Mouse (Mus musculus): ENCODE measurements at regions not wholly inside any gene's neighbourhood (a gene's known extent, or its start where the extent isn't known, plus 50 kb on each side); places are given as distances from the start of the nearest gene placed in this dataset.
A peak's percentile ranks its signal among the peaks of the same experiment; 100 is the strongest.

DNA sequence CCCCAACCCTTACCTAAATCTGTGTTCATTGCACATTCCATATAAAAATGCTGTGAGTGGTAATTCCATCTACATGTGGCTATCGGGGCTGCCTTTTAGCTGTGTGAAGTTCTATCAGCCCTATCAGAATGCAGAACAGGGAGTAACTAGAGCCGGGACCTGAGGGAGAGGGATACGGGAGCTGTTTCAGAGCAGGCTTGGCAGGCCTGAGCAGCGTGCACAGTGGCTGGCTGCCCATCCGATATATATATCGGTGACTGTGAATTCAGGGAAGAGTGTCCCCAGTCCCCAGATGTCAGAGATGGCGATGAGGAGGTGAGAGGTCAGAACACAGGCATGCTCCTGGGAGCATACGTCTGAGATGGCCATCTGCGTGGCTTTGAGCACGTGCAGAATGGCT is 79.0 kb downstream of the Arl4c start:
- no peak for ATAC-seq

DNA sequence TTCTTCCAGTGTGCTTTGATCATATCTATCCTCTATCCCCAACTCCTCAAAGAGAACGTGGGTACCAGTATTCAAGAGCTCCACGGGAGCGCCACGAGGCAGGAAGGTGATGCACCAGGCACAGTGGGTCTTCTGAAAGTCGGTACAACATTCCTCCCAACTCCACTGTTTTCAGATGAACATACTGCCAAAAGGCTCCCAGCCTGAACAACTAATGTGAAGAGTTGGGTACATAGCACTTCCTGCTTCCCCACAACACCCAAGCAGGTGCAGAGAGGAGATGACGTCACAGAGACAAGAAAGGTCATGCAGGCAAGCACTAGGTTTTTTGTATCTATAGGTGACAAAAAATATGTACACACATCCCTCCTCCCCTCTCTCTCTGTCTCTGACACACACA is 79.7 kb downstream of the Arl4c start:
- peak; percentile 94 for ATAC-seq

DNA sequence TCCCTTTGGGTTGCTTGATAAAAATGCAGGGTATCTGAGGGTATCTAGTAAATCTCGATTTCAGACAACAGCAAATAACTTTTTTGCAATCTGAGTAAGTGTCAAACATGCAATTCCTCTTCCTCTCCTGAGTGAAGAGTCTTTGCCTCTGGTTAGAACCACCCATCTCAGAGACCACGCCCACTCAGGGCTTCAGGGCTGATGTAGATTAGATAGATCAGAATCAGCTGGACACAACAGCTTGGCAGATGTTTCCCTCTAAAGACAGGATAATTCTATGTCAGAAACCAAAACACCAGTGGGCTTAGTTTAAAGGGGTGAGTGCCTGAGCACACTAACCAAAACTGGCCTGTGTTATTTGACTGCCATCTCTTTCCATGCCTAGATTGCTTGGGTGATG is 80.8 kb downstream of the Arl4c start:
- no peak for ATAC-seq

- no peak for ATAC-seq
Observed at GRCm38 (mm10) chr1:88613007-88613406, 89.0 kb downstream of the Arl4c start.

- ATAC-seq, result no peak
Observed at GRCm38 (mm10) chr1:88611241-88611640, 90.8 kb downstream of the Arl4c start.

DNA sequence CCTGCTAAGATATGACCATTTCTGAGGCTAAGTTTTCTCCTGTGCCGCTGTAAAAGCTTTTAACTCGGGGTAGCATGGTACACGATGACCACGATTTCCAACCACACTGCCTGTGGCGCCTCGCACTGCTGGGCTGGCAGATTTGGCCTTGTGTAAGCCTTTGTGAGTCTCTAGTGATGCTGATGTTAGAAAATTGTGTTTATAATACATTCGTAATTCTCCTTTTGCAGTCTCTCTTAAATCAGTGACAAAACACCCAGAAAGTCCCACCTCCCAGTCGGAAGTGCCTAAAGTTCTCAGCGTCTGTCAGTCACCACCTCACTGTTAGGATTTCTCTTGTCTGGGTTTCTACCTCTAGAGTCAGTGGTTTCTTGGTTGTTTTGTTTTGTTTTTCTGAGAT is 91.2 kb downstream of the Arl4c start:
- ATAC-seq, result no peak

DNA sequence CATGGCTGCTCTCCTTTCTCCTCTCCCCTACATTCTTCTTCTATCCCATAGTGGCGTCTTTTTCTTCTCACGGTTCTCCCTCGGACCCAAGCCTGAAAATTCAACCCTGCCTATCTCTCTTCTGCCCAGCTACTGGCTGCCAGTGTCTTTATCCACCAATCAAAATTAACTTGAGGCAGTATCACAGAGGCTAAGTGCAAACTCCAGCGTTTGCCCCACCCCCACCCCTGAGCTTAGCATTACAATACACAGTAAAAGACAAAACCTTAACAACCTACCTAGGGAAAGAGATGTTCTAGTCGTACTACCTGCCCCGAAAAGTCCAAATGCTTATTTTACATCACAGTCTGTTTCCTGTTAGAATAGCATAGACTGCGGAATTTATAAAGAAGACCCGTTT is 93.2 kb downstream of the Arl4c start:
- no peak for ATAC-seq

GRCm38 (mm10) chr1:88608236-88608635 is 93.8 kb downstream of the Arl4c start:
- no peak for ATAC-seq

GRCm38 (mm10) chr1:88605616-88606190 is 95.8 kb upstream of the Glrp1 start:
- no peak for ATAC-seq

GRCm38 (mm10) chr1:88602241-88602640 is 92.4 kb upstream of the Glrp1 start:
- no peak for ATAC-seq

DNA sequence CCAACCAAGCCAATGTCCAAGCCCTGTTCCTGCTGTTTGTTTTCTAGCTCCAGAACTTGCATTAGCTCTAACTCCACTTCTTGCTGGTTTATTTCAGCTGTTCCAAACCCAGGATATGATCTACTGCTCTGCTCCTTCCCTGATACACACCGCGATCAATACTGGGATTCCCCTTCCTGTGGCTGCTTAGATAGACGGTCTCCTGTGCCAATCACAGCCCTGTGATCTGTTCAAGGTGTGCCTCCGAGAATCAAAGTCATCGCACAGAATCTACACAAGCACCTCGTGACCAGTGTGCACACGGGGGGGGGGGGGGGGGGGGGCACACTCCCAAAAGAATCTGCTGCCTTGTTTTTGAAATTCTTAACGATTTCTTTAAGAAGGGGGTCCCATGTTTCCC is 91.9 kb upstream of the Glrp1 start:
- peak; percentile 58 for ATAC-seq

DNA sequence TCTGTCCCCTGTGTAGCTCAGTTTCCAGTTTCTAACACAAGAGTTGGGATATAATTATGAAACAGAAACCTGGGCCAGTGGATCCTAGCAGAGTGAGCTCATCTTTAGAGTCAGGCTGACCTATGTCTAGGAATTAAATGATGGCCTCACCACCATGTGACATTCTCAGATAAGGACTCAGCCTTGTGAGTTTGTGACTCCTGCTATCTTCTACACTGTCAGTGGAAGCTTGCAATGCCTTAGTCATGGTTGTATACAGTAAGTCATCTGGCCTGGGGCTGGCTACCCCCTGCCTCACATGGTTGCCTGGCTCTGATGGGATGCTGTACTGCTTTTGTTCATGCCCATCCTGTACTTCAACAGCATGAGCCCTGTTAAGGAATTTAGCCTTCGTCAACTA is 90.3 kb upstream of the Glrp1 start:
- no peak for ATAC-seq

DNA sequence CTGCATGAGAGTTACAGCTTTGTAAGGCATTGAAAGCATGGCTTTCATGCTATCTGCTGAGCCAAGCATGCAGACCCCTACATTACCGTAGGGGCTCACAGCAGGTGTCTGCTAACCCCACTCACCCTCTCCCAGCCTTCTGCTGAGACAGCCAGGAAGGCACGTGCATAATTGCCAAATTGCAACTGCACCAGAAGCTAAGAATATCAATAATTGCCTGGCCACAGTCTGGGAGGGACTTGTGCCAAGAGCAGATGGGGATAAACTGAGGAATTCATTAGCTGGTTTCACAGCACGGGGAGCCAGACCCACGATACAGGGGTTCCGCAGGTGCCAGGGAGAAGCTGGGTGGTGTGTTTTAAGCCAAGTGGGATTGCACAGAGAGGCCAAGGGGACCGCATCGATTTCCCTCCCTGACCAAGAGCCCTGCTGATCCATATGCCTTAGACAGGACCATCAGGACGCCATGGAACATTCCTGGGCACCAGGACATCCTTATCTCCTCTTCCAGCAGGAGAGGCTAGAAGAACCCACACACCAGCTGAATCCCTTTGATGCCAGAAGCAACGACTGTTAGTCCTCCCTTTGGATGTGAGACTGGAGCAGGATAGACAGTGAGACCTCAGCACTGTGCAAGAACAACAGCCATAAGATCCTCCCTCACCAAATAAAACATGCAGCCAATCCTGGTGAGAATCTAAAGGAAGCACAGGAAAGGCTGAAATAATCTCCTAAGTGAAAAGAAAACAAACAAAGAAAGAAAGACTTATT is 84.8 kb upstream of the Glrp1 start:
- no peak for ATAC-seq

DNA sequence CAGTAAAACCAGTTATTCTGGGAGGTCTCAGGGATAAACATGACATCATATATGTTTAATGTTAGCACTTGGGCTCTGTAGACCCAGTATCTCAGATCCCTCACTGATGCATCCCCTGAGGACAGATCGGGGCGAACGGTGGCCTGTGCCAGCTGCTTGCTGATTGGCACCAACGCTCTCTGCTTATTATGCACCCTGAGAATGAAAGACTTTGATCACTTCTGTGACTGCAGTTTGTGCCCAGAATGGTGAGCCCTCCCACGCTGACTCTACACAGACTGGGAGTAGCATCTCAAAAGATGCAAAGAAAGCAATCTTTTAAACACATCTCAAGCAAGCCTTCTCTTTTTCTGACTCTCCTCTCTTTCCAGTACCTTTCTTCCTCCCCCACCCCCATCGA is 82.2 kb upstream of the Glrp1 start:
- ATAC-seq, result no peak

- ATAC-seq, result no peak
Observed at GRCm38 (mm10) chr1:88590802-88591380, 81.0 kb upstream of the Glrp1 start.

DNA sequence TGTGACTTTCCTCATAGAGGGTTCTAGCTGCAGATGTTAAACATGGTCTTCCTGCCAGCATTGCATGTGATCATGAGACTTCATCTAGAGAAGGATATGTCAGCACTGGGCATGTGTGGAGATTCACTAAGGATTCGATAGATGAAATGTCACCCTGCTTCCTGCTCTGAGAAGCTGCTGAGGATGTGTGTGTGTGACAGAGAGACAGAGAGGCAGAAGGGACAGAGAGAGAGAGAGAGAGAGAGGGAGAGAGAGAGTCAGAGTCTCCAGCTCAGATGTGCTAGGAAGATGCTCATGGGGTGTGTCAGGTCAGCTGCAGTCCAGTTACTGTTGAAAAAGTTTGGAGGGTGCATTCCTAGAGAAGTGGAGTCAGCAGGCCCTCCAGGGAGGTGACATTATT is 78.9 kb upstream of the Glrp1 start:
- ATAC-seq, result peak; percentile 11

DNA sequence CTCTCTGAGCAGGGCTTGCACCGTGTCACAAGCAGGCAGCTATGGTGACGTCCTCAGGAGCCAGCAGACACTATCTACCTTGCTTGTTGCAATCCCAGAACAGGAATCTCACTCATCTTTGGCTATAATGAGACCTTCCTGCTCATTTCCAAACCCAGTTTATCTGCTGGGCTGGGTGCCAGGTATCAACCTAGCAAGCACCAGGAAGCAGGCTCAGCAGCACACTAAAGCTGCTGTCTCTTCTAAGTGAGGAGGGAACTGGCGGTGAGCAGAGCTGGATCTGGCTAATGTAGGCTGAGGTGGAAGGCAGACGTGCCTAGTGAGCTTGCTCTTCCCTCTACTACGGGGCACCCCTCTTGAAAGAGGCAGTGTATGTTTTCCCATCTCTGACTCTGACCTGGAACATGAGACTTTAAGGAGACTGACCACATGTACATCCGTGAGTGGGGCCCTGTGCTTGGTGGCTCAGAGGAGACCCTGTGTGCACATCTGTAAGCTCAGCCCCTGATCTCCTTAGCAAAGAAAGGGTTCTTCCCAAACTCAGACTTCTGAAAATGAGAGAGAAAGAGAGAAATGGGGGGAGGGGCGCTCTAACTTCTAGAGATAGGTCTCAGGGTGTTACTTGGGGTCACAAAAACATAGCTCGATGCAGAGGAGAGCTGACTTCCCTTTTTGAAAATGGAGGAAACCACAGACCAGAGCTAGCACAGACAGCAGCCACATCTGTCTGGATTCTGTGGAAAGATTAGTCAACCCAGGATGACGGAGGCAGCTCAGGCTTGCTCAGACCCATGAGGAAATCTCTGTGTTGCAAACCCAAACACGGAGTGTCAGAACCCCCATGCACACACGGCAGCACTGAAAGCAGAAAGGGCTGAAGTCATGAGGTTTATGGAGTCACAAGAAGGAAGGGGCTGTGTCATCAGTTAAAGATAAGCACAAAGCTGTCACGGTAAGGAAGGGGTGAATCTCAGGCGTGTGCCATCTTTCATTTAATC is 77.3 kb upstream of the Glrp1 start:
- peak; percentile 79 for ATAC-seq

GRCm38 (mm10) chr1:88586128-88586527 is 76.3 kb upstream of the Glrp1 start:
- no peak for ATAC-seq

DNA sequence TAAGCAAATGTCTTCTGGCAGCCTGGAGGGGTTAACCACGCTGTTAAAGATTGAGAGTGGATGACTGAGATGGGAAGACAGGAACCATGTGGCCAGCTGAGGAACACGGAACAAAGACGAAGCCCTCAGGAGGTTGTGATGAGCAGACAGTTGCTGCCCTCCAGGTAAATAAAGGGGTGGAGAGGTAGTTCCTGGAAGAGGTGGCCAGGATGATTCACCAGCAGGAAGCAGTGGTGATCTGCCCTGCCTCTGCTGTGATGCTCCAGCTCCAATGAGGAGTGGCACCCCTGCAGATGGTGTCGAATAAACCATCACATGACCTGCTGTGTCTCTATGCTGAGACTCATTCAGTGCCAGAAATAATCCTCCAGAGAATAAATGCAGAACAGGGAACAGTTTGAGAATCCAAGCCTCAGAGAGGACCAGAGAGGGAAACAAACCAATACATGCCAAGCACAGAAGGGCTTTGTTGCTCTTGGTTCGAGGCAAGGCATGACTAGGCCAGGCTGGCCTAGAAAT is 74.7 kb upstream of the Glrp1 start:
- ATAC-seq, result peak; percentile 16

DNA sequence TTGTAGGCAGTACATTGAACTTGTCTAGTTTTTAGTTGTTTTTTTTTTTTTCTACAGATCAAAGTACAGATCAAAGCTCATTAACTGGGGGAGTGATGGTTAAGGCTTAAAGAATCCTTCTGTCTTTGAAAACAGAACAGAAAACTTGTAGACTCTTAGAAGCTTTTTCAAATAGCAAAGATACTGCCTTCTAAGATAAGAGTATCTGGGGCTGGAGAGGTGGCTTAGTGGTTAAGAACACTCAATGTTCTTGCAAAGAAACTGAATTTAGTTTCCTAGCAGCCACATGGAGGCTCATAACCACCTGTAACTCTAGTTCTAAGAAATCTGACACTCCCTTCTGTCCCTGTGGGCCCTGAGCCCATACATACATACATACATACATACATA is 68.4 kb upstream of the Glrp1 start:
- peak; percentile 15 for ATAC-seq

DNA sequence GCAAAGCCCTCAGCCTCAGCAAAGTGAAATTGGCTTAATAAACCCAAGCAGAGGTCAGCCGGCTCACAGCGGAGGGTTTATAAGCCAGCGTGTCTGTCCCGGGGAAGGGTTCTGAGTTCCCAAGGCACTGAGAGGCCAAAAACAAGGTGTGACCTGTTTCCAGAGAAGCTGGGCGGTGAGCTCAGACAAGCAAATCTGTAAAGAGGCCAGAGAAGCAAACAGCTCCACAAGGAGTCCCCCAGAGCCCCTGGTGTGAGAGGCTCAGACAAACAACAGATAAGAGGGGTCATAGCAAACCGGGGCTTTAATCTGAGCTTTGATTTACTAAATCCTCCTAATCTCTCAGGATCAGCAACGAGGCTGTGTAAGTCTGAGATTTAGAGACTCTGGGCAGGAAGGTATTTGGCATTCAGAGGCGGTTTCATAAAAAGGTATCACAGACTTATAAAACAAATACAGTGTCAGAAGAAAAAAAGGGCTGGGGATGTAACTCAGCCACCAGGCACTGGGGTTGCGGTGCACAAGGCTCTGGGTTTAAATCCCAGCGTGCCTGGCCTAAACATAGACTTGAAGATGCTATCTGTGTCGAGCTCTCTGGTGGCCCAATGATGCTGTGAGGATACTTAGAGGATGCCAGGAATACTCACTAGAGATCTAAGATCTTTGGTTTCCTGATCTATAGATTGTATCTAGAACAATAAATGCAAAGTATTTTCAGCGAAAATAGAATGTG is 67.8 kb upstream of the Glrp1 start:
- ATAC-seq, result peak; percentile 12
